Mouse (Mus musculus): ENCODE results near the gene CN725425. TPM values are rescaled to one million over a fixed set of nuclear protein-coding genes. Genes with fewer than 3 reads are reported as not detected.
A peak's percentile ranks its signal among the peaks of the same experiment; 100 is the strongest.

The CN725425 gene
- polyA plus RNA-seq, 1 experiment from 2014 or later: not detected

- H3K4me3 ChIP-seq: no peak overlapping the region
- WGBS: 62% methylated on average over 15 of the region's 15 CpGs
- no peak overlapping the region for H3K9ac ChIP-seq
- H3K4me2 ChIP-seq (replicated peaks): no peak overlapping the region
- no peaks in the 10 kb centered on the region for H3K36me3 ChIP-seq
- no peak for ATAC-seq (ENCODE audit: low FRiP score, low read depth)
- H3K9me3 ChIP-seq: no peaks in the 10 kb centered on the region
- no peaks in the 10 kb centered on the region for H3K27me3 ChIP-seq (replicated peaks)
- no peaks in the 10 kb centered on the region for H3K4me1 ChIP-seq
- no peak overlapping the region for H3K27ac ChIP-seq
Observed at GRCm38 (mm10) chr15:91179911-91180622, 19.2 kb upstream of the CN725425 start.

- Histone ChIP-seq H3K9me3 (no peaks in the 10 kb centered on the region), H3K4me3 (no peak overlapping the region), H3K4me2 (replicated peaks) (no peak overlapping the region), H3K27ac (no peak overlapping the region), H3K9ac (no peak overlapping the region), H3K4me1 (peaks cover 8% of the 10 kb centered on the region; the same call in 1 of the 2 replicates), H3K36me3 (no peaks in the 10 kb centered on the region), H3K27me3 (replicated peaks) (no peaks in the 10 kb centered on the region)
- ATAC-seq (ENCODE audit: low FRiP score, low read depth): no peak
- 76% methylated on average over 6 of the region's 6 CpGs for WGBS
Observed at GRCm38 (mm10) chr15:91186358-91186757, 12.9 kb upstream of the CN725425 start.

GRCm38 (mm10) chr15:91190026-91190425 lies 9.3 kb upstream of the CN725425 start:
- H3K27ac ChIP-seq: no peak overlapping the region
- peak overlapping the region; percentile 63; the same call in 1 of the 2 replicates for H3K9ac ChIP-seq
- H3K4me3 ChIP-seq: peak overlapping the region; percentile 51
- WGBS: 19% methylated on average over 4 of the region's 4 CpGs
- H3K9me3 ChIP-seq: no peaks in the 10 kb centered on the region
- H3K36me3 ChIP-seq: no peaks in the 10 kb centered on the region
- no peak for ATAC-seq (ENCODE audit: low FRiP score, low read depth)
- peak overlapping the region; percentile 88 for H3K4me2 ChIP-seq (replicated peaks)
- no peaks in the 10 kb centered on the region for H3K27me3 ChIP-seq (replicated peaks)
- peaks cover 8% of the 10 kb centered on the region; the same call in 1 of the 2 replicates for H3K4me1 ChIP-seq

GRCm38 (mm10) chr15:91190519-91191207 lies 8.6 kb upstream of the CN725425 start:
- H3K27me3 ChIP-seq (replicated peaks): no peaks in the 10 kb centered on the region
- no peak overlapping the region for H3K27ac ChIP-seq
- no peaks in the 10 kb centered on the region for H3K9me3 ChIP-seq
- peak overlapping the region; percentile 51 for H3K4me3 ChIP-seq
- H3K36me3 ChIP-seq: no peaks in the 10 kb centered on the region
- H3K4me1 ChIP-seq: peaks cover 8% of the 10 kb centered on the region; the same call in 1 of the 2 replicates
- WGBS: 38% methylated on average over 17 of the region's 17 CpGs
- 0 out of 2 replicates have a peak, but pooled peaks have one; percentile 31 for ATAC-seq (ENCODE audit: low FRiP score, low read depth)
- H3K9ac ChIP-seq: peak overlapping the region; percentile 63
- H3K4me2 ChIP-seq (replicated peaks): peak overlapping the region; percentile 88

- Histone ChIP-seq H3K36me3 (no peaks in the 10 kb centered on the region), H3K27ac (peak within 1 kb of the TSS; percentile 59), H3K4me3 (peak within 1 kb of the TSS; percentile 51), H3K9me3 (no peaks in the 10 kb centered on the region), H3K27me3 (replicated peaks) (no peaks in the 10 kb centered on the region), H3K4me1 (peaks cover 8% of the 10 kb centered on the region; the same call in 1 of the 2 replicates), H3K4me2 (replicated peaks) (peak within 1 kb of the TSS; percentile 88), H3K9ac (peak within 1 kb of the TSS; percentile 63)
- peak; percentile 95 for ATAC-seq (ENCODE audit: low FRiP score, low read depth)
- WGBS: under 1% methylated on average over 22 of the region's 22 CpGs
Observed at GRCm38 (mm10) chr15:91191412-91192222, 7.7 kb upstream of the CN725425 start, which contains the start of gene Abcd2. Abcd2 (minus strand) TSS chr15:91191799.

- peaks cover 8% of the 10 kb centered on the region; the same call in 1 of the 2 replicates for H3K4me1 ChIP-seq
- 0 out of 2 replicates have a peak overlapping the region, but pooled peaks have one; percentile 63 for H3K9ac ChIP-seq
- peak overlapping the region; percentile 46; the same call in 1 of the 2 replicates for H3K27ac ChIP-seq
- H3K27me3 ChIP-seq (replicated peaks): no peaks in the 10 kb centered on the region
- peak overlapping the region; percentile 51 for H3K4me3 ChIP-seq
- no peaks in the 10 kb centered on the region for H3K9me3 ChIP-seq
- 13% methylated on average over 7 of the region's 7 CpGs for WGBS
- peak; percentile 60 for ATAC-seq (ENCODE audit: low FRiP score, low read depth)
- H3K36me3 ChIP-seq: no peaks in the 10 kb centered on the region
- H3K4me2 ChIP-seq (replicated peaks): peak overlapping the region; percentile 88
Observed at GRCm38 (mm10) chr15:91192223-91192598, 7.1 kb upstream of the CN725425 start.

- Histone ChIP-seq H3K4me2 (replicated peaks) (no peak overlapping the region), H3K4me3 (no peak overlapping the region), H3K9me3 (no peaks in the 10 kb centered on the region), H3K27ac (no peak overlapping the region), H3K9ac (no peak overlapping the region), H3K4me1 (no peaks in the 10 kb centered on the region), H3K27me3 (replicated peaks) (no peaks in the 10 kb centered on the region), H3K36me3 (no peaks in the 10 kb centered on the region)
- no peak for ATAC-seq (ENCODE audit: low FRiP score, low read depth)
- 87% methylated on average over 1 of the region's 1 CpGs for WGBS
Observed at GRCm38 (mm10) chr15:91200833-91201232, 1.5 kb downstream of the CN725425 start.

GRCm38 (mm10) chr15:91202486-91202885 lies 3.2 kb downstream of the CN725425 start:
- Histone ChIP-seq H3K9ac (no peak overlapping the region), H3K27ac (no peak overlapping the region), H3K27me3 (replicated peaks) (no peaks in the 10 kb centered on the region), H3K36me3 (no peaks in the 10 kb centered on the region), H3K4me2 (replicated peaks) (no peak overlapping the region), H3K4me1 (no peaks in the 10 kb centered on the region), H3K9me3 (no peaks in the 10 kb centered on the region), H3K4me3 (no peak overlapping the region)
- WGBS: 98% methylated on average over 1 of the region's 1 CpGs
- no peak for ATAC-seq (ENCODE audit: low FRiP score, low read depth)

GRCm38 (mm10) chr15:91203521-91203920 lies 4.2 kb downstream of the CN725425 start:
- Histone ChIP-seq H3K9ac (no peak overlapping the region), H3K36me3 (no peaks in the 10 kb centered on the region), H3K4me1 (no peaks in the 10 kb centered on the region), H3K9me3 (no peaks in the 10 kb centered on the region), H3K4me3 (no peak overlapping the region), H3K27ac (no peak overlapping the region), H3K27me3 (replicated peaks) (no peaks in the 10 kb centered on the region), H3K4me2 (replicated peaks) (no peak overlapping the region)
- no peak for ATAC-seq (ENCODE audit: low FRiP score, low read depth)
- 83% methylated on average over 3 of the region's 3 CpGs for WGBS

GRCm38 (mm10) chr15:91206518-91206917 lies 7.2 kb downstream of the CN725425 start:
- no peak for ATAC-seq (ENCODE audit: low FRiP score, low read depth)
- 93% methylated on average over 5 of the region's 5 CpGs for WGBS

GRCm38 (mm10) chr15:91237294-91237693 lies 38.0 kb downstream of the CN725425 start:
- H3K4me3 ChIP-seq: no peak overlapping the region
- H3K27me3 ChIP-seq (replicated peaks): no peaks in the 10 kb centered on the region
- no peak overlapping the region for H3K27ac ChIP-seq
- H3K36me3 ChIP-seq: no peaks in the 10 kb centered on the region
- no peak overlapping the region for H3K4me2 ChIP-seq (replicated peaks)
- 85% methylated on average over 5 of the region's 5 CpGs for WGBS
- H3K9ac ChIP-seq: no peak overlapping the region
- no peaks in the 10 kb centered on the region for H3K9me3 ChIP-seq
- no peaks in the 10 kb centered on the region for H3K4me1 ChIP-seq
- no peak for ATAC-seq (ENCODE audit: low FRiP score, low read depth)

More at GRCm38 (mm10) chr15:91206518-91206917, 7.2 kb downstream of the CN725425 start:
- Histone ChIP-seq H3K36me3 (no peaks in the 10 kb centered on the region), H3K4me1 (no peaks in the 10 kb centered on the region), H3K9ac (no peak overlapping the region), H3K4me2 (replicated peaks) (no peak overlapping the region), H3K9me3 (no peaks in the 10 kb centered on the region), H3K27ac (no peak overlapping the region), H3K4me3 (no peak overlapping the region), H3K27me3 (replicated peaks) (no peaks in the 10 kb centered on the region)

All from neural tube, embryonic 12.5 days (tissue).